Mouse (Mus musculus): ENCODE data around the gene Dao. TPM values are rescaled to one million over a fixed set of nuclear protein-coding genes. Genes with fewer than 3 reads are reported as not detected.

Dao gene
- polyA plus RNA-seq, 1 experiment from 2014 or later = not detected

GRCm38 (mm10) chr5:114028111-114028510 lies 24.6 kb downstream of the Dao start:
- Histone ChIP-seq H3K9ac (ENCODE audit: low read length) (no peak overlapping the region), H3K9me3 (ENCODE audit: control insufficient read depth, low read length) (no peaks in the 10 kb centered on the region), H3K27me3 (ENCODE audit: control insufficient read depth, insufficient read depth, low read length) (no peaks in the 10 kb centered on the region), H3K36me3 (ENCODE audit: control insufficient read depth, insufficient read depth, low read length) (no peaks in the 10 kb centered on the region), H3K4me3 (ENCODE audit: control insufficient read depth in 1 of 2, insufficient read depth in 1 of 2, low read depth in 1 of 2, low read length in 2 of 2) (no peak overlapping the region), H3K4me2 (ENCODE audit: low read length) (no peak overlapping the region), H3K27ac (replicated peaks in 1 of 2; ENCODE audit: control insufficient read depth in 1 of 2, insufficient read depth in 1 of 2, low read depth in 2 of 2, low read length in 2 of 2) (no peak overlapping the region), H3K4me1 (ENCODE audit: control insufficient read depth in 2 of 2, insufficient read depth in 2 of 2, low read length in 2 of 2) (peaks cover 0 to 2% of the 10 kb centered on the region in 2 experiments; a peak in 1 of 4 replicates)
- WGBS = 83% methylated on average over 12 of the region's 12 CpGs
- no peak for ATAC-seq (ENCODE audit: insufficient number of reproducible peaks, insufficient read depth, low FRiP score, low read depth)

- Histone ChIP-seq H3K4me2 (ENCODE audit: low read length) (no peak overlapping the region), H3K27ac (replicated peaks in 1 of 2; ENCODE audit: control insufficient read depth in 1 of 2, insufficient read depth in 1 of 2, low read depth in 2 of 2, low read length in 2 of 2) (no peak overlapping the region), H3K4me1 (ENCODE audit: control insufficient read depth in 2 of 2, insufficient read depth in 2 of 2, low read length in 2 of 2) (no peaks in the 10 kb centered on the region), H3K27me3 (ENCODE audit: control insufficient read depth, insufficient read depth, low read length) (no peaks in the 10 kb centered on the region), H3K36me3 (ENCODE audit: control insufficient read depth, insufficient read depth, low read length) (no peaks in the 10 kb centered on the region), H3K9ac (ENCODE audit: low read length) (no peak overlapping the region), H3K4me3 (ENCODE audit: control insufficient read depth in 1 of 2, insufficient read depth in 1 of 2, low read depth in 1 of 2, low read length in 2 of 2) (no peak overlapping the region), H3K9me3 (ENCODE audit: control insufficient read depth, low read length) (no peaks in the 10 kb centered on the region)
- WGBS = 83% methylated on average over 12 of the region's 12 CpGs
- no peak for ATAC-seq (ENCODE audit: insufficient number of reproducible peaks, insufficient read depth, low FRiP score, low read depth)
These were observed 27.1 kb downstream of the Dao start for GRCm38 (mm10) chr5:114030652-114031051.

- Histone ChIP-seq H3K9me3 (ENCODE audit: control insufficient read depth, low read length) (no peaks in the 10 kb centered on the region), H3K27ac (replicated peaks in 1 of 2; ENCODE audit: control insufficient read depth in 1 of 2, insufficient read depth in 1 of 2, low read depth in 2 of 2, low read length in 2 of 2) (no peak overlapping the region), H3K9ac (ENCODE audit: low read length) (no peak overlapping the region), H3K36me3 (ENCODE audit: control insufficient read depth, insufficient read depth, low read length) (no peaks in the 10 kb centered on the region), H3K4me3 (ENCODE audit: control insufficient read depth in 1 of 2, insufficient read depth in 1 of 2, low read depth in 1 of 2, low read length in 2 of 2) (no peak overlapping the region), H3K4me2 (ENCODE audit: low read length) (no peak overlapping the region), H3K4me1 (ENCODE audit: control insufficient read depth in 2 of 2, insufficient read depth in 2 of 2, low read length in 2 of 2) (no peaks in the 10 kb centered on the region), H3K27me3 (ENCODE audit: control insufficient read depth, insufficient read depth, low read length) (no peaks in the 10 kb centered on the region)
- ATAC-seq (ENCODE audit: insufficient number of reproducible peaks, insufficient read depth, low FRiP score, low read depth) = no peak
- 80% methylated on average over 3 of the region's 3 CpGs for WGBS
These were observed 28.8 kb downstream of the Dao start for GRCm38 (mm10) chr5:114032161-114032763.

GRCm38 (mm10) chr5:114034393-114034792 lies 30.9 kb downstream of the Dao start:
- Histone ChIP-seq H3K27me3 (ENCODE audit: control insufficient read depth, insufficient read depth, low read length) (no peaks in the 10 kb centered on the region), H3K9me3 (ENCODE audit: control insufficient read depth, low read length) (no peaks in the 10 kb centered on the region), H3K4me1 (ENCODE audit: control insufficient read depth in 2 of 2, insufficient read depth in 2 of 2, low read length in 2 of 2) (peaks cover 0 to 7% of the 10 kb centered on the region in 2 experiments; a peak in 3 of 4 replicates), H3K36me3 (ENCODE audit: control insufficient read depth, insufficient read depth, low read length) (no peaks in the 10 kb centered on the region), H3K4me2 (ENCODE audit: low read length) (no peak overlapping the region), H3K27ac (replicated peaks in 1 of 2; ENCODE audit: control insufficient read depth in 1 of 2, insufficient read depth in 1 of 2, low read depth in 2 of 2, low read length in 2 of 2) (no peak overlapping the region), H3K4me3 (ENCODE audit: control insufficient read depth in 1 of 2, insufficient read depth in 1 of 2, low read depth in 1 of 2, low read length in 2 of 2) (no peak overlapping the region), H3K9ac (ENCODE audit: low read length) (no peak overlapping the region)
- ATAC-seq (ENCODE audit: insufficient number of reproducible peaks, insufficient read depth, low FRiP score, low read depth) = no peak
- 82% methylated on average over 7 of the region's 7 CpGs for WGBS

- Histone ChIP-seq H3K9ac (ENCODE audit: low read length) (no peak overlapping the region), H3K9me3 (ENCODE audit: control insufficient read depth, low read length) (no peaks in the 10 kb centered on the region), H3K4me1 (ENCODE audit: control insufficient read depth in 2 of 2, insufficient read depth in 2 of 2, low read length in 2 of 2) (peaks cover 0 to 7% of the 10 kb centered on the region in 2 experiments; a peak in 3 of 4 replicates), H3K27me3 (ENCODE audit: control insufficient read depth, insufficient read depth, low read length) (no peaks in the 10 kb centered on the region), H3K4me2 (ENCODE audit: low read length) (no peak overlapping the region), H3K4me3 (ENCODE audit: control insufficient read depth in 1 of 2, insufficient read depth in 1 of 2, low read depth in 1 of 2, low read length in 2 of 2) (no peak overlapping the region), H3K27ac (replicated peaks in 1 of 2; ENCODE audit: control insufficient read depth in 1 of 2, insufficient read depth in 1 of 2, low read depth in 2 of 2, low read length in 2 of 2) (no peak overlapping the region), H3K36me3 (ENCODE audit: control insufficient read depth, insufficient read depth, low read length) (no peaks in the 10 kb centered on the region)
- ATAC-seq (ENCODE audit: insufficient number of reproducible peaks, insufficient read depth, low FRiP score, low read depth) = no peak
- 64% methylated on average over 10 of the region's 10 CpGs for WGBS
These were observed 31.6 kb downstream of the Dao start for GRCm38 (mm10) chr5:114035111-114035510.

GRCm38 (mm10) chr5:114040508-114040907 lies 37.0 kb downstream of the Dao start:
- no peak for ATAC-seq (ENCODE audit: insufficient number of reproducible peaks, insufficient read depth, low FRiP score, low read depth)
- Histone ChIP-seq H3K27ac (replicated peaks in 1 of 2; ENCODE audit: control insufficient read depth in 1 of 2, insufficient read depth in 1 of 2, low read depth in 2 of 2, low read length in 2 of 2) (0 out of 4 replicates have a peak overlapping the region, but pooled peaks of 1 of the 2 experiments have one; percentile 8), H3K9me3 (ENCODE audit: control insufficient read depth, low read length) (no peaks in the 10 kb centered on the region), H3K4me3 (ENCODE audit: control insufficient read depth in 1 of 2, insufficient read depth in 1 of 2, low read depth in 1 of 2, low read length in 2 of 2) (no peak overlapping the region), H3K27me3 (ENCODE audit: control insufficient read depth, insufficient read depth, low read length) (no peaks in the 10 kb centered on the region), H3K36me3 (ENCODE audit: control insufficient read depth, insufficient read depth, low read length) (no peaks in the 10 kb centered on the region), H3K4me2 (ENCODE audit: low read length) (no peak overlapping the region), H3K4me1 (ENCODE audit: control insufficient read depth in 2 of 2, insufficient read depth in 2 of 2, low read length in 2 of 2) (peaks cover 11 to 23% of the 10 kb centered on the region in 2 experiments), H3K9ac (ENCODE audit: low read length) (no peak overlapping the region)
- 13% methylated on average over 7 of the region's 8 CpGs for whole genome bisulfite sequencing

GRCm38 (mm10) chr5:114040911-114041310 lies 37.4 kb downstream of the Dao start:
- Histone ChIP-seq H3K4me1 (ENCODE audit: control insufficient read depth in 2 of 2, insufficient read depth in 2 of 2, low read length in 2 of 2) (peaks cover 11 to 23% of the 10 kb centered on the region in 2 experiments), H3K36me3 (ENCODE audit: control insufficient read depth, insufficient read depth, low read length) (no peaks in the 10 kb centered on the region), H3K27ac (replicated peaks in 1 of 2; ENCODE audit: control insufficient read depth in 1 of 2, insufficient read depth in 1 of 2, low read depth in 2 of 2, low read length in 2 of 2) (no peak overlapping the region), H3K9ac (ENCODE audit: low read length) (no peak overlapping the region), H3K27me3 (ENCODE audit: control insufficient read depth, insufficient read depth, low read length) (no peaks in the 10 kb centered on the region), H3K4me2 (ENCODE audit: low read length) (no peak overlapping the region), H3K9me3 (ENCODE audit: control insufficient read depth, low read length) (no peaks in the 10 kb centered on the region), H3K4me3 (ENCODE audit: control insufficient read depth in 1 of 2, insufficient read depth in 1 of 2, low read depth in 1 of 2, low read length in 2 of 2) (no peak overlapping the region)
- WGBS = 52% methylated on average over 1 of the region's 1 CpGs
- ATAC-seq (ENCODE audit: insufficient number of reproducible peaks, insufficient read depth, low FRiP score, low read depth) = no peak

Data from heart, embryonic 14.5 days (tissue).